Mouse (Mus musculus) central nervous system, embryonic 11.5 days (tissue): ENCODE measurements around the gene Tprn. TPM values are rescaled to one million over a fixed set of nuclear protein-coding genes. Genes with fewer than 3 reads are reported as not detected.

ENCODE experiments used
- polyA plus RNA-seq: library from polyadenylated mRNA; depleted of rRNA; stranded (reverse); fragments of >200 nt; gene quantifications from 2 replicates; pipeline ENCODE4 v1.2.3, GENCODE M21; 2012; rRNA removed

Tprn gene
- 4.1 and 4.2 TPM in 2 replicates for polyA plus RNA-seq

GRCm38 (mm10) chr2:25262291-25262767, at the start of gene Tprn:
TSS of gene Tprn (plus strand) at chr2:25262618.

DNA sequence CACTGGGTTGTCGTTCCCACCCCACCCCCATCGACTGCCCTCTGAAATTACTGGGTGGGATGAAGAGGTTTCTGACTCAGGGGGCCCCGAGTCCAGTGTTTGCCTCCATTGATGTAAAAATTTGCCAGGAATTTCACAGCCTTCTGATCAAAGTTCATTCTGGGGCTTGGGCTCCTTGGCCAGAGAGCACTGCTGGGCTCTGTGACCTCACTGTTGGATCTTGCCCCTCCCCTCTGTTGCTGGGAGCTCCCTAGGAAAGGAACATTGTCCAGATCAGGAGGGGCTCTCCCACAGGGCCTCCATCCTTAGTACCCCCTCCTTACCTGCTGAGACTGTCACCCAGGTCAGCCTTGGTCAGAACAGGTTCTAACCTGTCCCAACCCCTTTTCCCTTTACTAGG, 48.0 kb upstream of the Tprn start, which contains the start of gene Stpg3:
Stpg3 (minus strand) TSS at position 194 of the 400 bp plus-strand sequence.

DNA sequence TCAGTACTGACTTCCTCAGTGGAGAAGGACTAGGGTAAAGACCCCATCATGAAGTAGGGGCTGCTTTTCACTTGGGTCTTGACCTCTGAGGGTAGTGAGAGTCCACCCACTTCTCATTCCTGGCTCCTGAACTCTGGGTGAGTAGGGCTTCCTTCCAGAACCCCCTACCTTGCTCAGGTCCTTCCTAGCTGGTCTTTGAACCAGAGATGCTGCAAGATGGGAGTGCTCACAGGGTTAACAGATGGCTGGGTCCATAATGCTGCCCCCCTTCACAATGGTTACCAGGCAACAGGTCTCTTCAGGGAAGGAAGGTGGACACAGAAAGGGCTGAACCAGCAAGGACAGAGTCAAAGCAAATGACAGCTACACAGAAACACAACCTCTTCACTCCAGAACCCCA, 44.0 kb upstream of the Tprn start, which contains the start of gene Fam166a:
Fam166a (plus strand) TSS at position 301 of the 400 bp plus-strand sequence.

GRCm38 (mm10) chr2:25224492-25224765, 38.0 kb upstream of the Tprn start, which contains the start of gene Tubb4b:
TSS of gene Tubb4b (minus strand) at chr2:25224702.

DNA sequence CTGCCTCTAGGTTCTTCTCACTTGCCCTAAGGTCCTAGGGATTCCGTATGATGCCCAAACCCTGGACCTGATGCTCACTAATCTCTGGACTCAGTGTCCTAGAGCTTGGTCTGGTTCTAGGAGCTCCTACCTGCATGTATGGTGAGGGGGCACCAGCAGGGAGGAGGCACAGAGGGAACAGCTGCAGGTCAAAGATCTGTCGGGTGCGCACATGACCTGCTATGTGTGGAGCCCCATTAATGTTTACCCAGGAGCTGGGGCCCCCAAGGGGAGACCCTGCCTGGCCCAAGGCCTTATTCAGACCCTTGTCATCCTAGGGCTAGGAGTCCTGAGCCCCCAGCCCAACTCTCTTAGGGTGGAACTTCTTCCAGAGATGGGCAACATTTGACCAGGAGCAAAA, 28.4 kb upstream of the Tprn start, which contains the start of gene Slc34a3:
Slc34a3 (minus strand) TSS at position 315 of the 400 bp plus-strand sequence.

GRCm38 (mm10) chr2:25236614-25237013, 25.8 kb upstream of the Tprn start, which contains the start of gene Rnf224:
TSS of gene Rnf224 (minus strand) at chr2:25236787.

DNA sequence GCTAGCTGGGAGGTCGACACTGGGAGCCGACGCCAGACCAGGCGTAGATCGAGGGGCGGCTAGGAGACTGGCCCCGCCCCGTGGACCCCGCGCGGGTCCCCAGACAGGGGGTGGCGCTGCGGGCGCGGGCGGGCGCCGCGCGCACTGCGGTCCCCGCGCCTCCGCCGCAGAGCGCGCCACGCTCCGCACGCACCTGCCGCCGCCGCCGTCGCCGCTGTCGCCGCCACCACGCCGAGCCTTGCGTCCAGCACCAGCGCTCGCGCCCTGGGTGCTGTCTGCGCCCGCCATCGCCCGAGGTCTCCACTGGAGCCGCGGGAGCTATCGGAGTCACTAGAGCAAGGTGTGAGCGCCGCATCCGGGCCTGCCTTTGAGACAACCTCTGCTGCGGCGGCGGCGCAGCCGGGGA, 20.3 kb upstream of the Tprn start, which contains the start of the genes Rnf208 and Cysrt1:
Rnf208 (plus strand) TSS at position 155 of the 406 bp plus-strand sequence.
Cysrt1 (minus strand) TSS at position 352 of the 406 bp plus-strand sequence.

DNA sequence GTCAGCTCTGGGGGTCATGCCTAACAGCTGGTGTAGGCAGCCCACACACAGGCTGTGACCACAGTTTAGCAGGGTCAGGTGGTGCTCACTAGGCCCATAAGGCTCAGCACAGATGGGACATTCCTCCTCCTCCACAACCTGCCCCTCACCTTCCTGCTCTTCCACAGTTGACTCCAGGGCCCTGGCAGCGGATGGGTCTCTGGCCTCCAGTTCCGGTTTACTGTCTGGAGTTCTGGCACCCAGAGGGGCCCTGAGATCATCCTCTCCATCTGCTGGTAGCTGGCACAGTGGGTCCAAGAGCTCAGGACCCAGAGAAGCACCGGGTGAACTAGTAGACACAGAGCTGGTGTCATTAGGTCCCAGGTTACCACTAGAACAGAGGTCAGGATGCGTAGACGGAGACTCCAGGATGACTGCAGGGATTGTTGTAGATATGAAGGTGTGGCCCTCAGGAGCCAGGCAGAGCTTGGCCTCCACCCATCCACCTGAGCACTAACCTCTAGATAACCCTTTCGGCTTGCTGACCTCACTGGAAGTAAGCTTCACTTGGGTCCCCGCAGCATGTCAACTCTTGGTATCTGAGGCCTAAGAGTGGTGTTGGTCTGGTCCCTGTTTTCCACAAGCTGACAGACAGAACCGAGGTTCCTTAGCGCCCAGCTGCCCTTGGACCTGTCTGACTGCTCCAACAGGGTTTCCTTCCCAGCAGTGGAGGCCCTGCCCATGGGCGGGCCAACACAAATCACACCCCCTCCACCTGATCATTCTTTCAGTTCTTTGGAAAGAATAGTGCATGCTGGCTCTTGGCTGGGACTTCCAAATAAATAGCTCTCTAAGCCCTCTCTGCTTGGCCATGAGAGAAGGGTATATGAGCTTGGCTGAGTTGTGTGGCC, 16.0 kb upstream of the Tprn start, which contains the start of gene AL732309.1:
AL732309.1 (minus strand) TSS at position 681 of the 890 bp plus-strand sequence.

DNA sequence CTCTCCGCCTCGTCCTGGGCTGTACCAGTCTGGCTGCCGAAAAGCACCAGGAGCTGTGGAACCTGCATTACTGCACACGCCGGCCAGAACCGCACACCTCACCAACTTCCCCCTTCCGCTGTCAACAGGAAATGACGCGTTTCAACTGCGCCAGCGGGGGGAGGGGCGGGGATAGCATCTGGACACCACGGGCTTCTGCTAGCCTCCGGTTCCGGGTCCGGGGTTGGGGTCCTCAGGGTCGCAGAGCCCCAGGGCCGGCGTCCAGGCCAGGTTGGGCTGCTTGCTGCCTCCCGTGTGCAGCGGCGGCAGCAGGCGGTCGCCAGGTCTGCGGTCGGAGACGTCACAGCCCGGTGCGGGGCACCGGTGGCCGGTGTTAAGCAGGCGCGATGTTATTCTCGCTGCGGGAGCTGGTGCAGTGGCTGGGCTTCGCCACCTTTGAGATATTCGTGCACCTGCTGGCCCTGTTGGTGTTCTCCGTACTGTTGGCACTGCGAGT, 7.1 kb upstream of the Tprn start, which contains the start of gene Tmem203:
Tmem203 (plus strand) TSS at position 156 of the 496 bp plus-strand sequence.

DNA sequence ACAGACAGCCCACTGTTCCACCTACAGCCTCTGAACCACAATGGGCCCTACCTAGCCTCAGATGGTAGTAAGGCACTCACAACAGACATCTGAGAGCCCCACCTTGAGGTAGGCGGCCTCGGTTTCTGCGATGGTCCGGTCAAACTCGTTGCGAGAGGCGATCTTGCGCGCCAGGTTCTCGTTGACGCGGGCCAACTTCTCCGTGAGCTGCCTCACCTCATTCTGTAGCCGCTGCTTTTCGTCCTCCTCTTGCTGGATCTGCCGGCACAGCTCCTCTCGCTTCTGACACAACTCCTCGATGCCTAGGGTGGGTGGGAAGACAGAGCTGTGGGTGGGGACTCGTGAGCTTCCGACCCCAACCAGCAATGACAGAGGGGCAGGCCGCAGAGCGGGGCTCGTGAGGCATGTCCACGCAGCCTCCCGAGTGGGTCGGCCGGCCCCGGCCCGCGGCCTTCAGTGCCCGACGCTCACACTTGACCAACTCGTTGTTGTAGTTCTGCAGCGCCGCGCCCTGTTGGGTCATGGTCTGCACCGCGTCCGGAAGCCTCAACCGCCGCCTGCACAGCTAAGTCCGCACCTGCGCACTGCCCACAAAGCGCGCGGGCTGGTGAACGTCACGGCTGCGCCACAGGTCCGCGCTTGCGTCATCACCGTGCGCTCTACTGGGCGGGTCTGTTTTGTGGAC, 9.6 kb downstream of the Tprn start, which contains the start of the genes Ssna1 and Anapc2:
Ssna1 (minus strand) TSS at position 612 of the 685 bp plus-strand sequence.
Anapc2 (plus strand) TSS at position 652 of the 685 bp plus-strand sequence.

GRCm38 (mm10) chr2:25287927-25288649, 25.7 kb downstream of the Tprn start, which contains the start of gene Tmem210:
TSS of gene Tmem210 (plus strand) at chr2:25288145.

GRCm38 (mm10) chr2:25289651-25290050, 27.2 kb downstream of the Tprn start, which contains the start of gene Lrrc26:
TSS of gene Lrrc26 (plus strand) at chr2:25289915.

DNA sequence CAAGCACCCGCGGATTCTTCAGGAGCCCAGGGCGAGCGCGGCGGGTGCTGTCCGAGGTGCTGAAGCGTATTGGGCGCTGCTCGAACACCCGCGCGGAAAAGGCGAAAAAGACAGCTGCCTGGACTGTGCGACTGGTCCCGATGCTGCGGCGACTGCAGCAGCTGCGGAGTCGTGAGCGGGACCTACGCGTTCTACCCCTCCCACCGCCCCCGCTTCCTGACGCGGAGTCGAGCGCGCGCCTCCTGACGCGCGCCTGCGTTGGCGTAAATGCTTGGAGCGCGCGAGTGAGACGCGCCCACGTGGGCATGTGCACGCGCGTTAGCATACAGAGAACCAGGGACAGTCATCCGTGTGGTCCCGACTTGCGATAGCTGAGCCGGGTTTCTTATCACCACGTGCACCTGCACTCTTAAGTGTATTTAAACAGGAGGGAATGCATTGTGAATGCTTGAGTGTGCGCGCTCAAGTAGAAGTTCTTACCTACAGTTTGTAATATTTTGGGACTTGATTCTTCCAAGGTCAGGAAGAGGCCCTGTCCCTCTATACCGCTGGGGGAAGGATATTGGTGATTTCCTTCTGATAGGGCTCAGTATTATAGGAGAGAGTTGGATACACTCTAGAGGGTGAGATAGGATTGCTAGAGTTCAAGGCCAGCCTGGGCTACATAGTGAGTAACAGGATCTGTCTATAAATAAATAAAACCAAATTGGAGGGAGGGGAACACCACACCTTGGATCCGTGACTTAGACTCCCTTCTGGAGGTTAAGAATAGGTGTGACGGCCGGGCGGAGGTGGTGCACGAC, 56.8 kb downstream of the Tprn start, which contains the start of gene Grin1:
Grin1 (minus strand) TSS at position 217 of the 803 bp plus-strand sequence.

Other genes with a start within 250 kb of the Tprn start
- 88.4 and 93.5 TPM in 2 replicates for gene Nsmf, start 208.3 kb upstream of the Tprn start, polyA plus RNA-seq
- 0.06 and 0.11 TPM in 2 replicates for gene Entpd8, start 182.3 kb upstream of the Tprn start, polyA plus RNA-seq
- gene Noxa1, start 167.5 kb upstream of the Tprn start, polyA plus RNA-seq = 0.10 and 0.18 TPM in 2 replicates
- gene Nrarp, start 81.9 kb upstream of the Tprn start, polyA plus RNA-seq = 61.4 and 82.9 TPM in 2 replicates
- 1.9 and 2.3 TPM in 2 replicates for gene Tor4a, start 65.7 kb upstream of the Tprn start, polyA plus RNA-seq
- 76.7 and 116 TPM in 2 replicates for gene Nelfb, start 51.1 kb upstream of the Tprn start, polyA plus RNA-seq
- not detected in 2 replicates for gene Stpg3, start 48.0 kb upstream of the Tprn start, polyA plus RNA-seq
- 0.14 TPM in 1 of 2 replicates, not detected in the other for gene Fam166a, start 43.9 kb upstream of the Tprn start, polyA plus RNA-seq
- gene Tubb4b, start 37.9 kb upstream of the Tprn start, polyA plus RNA-seq = 438 and 534 TPM in 2 replicates
- 0.04 TPM in 1 of 2 replicates, not detected in the other for gene Slc34a3, start 28.3 kb upstream of the Tprn start, polyA plus RNA-seq
- 0.02 TPM in 1 of 2 replicates, not detected in the other for gene Rnf224, start 25.8 kb upstream of the Tprn start, polyA plus RNA-seq
- gene Rnf208, start 20.4 kb upstream of the Tprn start, polyA plus RNA-seq = 25.3 and 26.0 TPM in 2 replicates
- gene Cysrt1, start 20.2 kb upstream of the Tprn start, polyA plus RNA-seq = 0.16 TPM in 1 of 2 replicates, not detected in the other
- 8.1 and 14.5 TPM in 2 replicates for gene AL732309.1, start 15.8 kb upstream of the Tprn start, polyA plus RNA-seq
- 22.0 and 23.7 TPM in 2 replicates for gene Tmem203, start 7.2 kb upstream of the Tprn start, polyA plus RNA-seq
- gene Ssna1, start 9.8 kb downstream of the Tprn start, polyA plus RNA-seq = 131 and 133 TPM in 2 replicates
- 106 and 109 TPM in 2 replicates for gene Anapc2, start 9.9 kb downstream of the Tprn start, polyA plus RNA-seq
- gene Tmem210, start 25.5 kb downstream of the Tprn start, polyA plus RNA-seq = not detected in 2 replicates
- gene Lrrc26, start 27.3 kb downstream of the Tprn start, polyA plus RNA-seq = not detected in 2 replicates
- 1.6 and 2.0 TPM in 2 replicates for gene Grin1, start 56.6 kb downstream of the Tprn start, polyA plus RNA-seq
- 29.2 and 34.9 TPM in 2 replicates for gene Man1b1, start 69.7 kb downstream of the Tprn start, polyA plus RNA-seq
- 22.1 and 29.3 TPM in 2 replicates for gene Dpp7, start 93.7 kb downstream of the Tprn start, polyA plus RNA-seq
- 2.9 and 5.3 TPM in 2 replicates for gene Uap1l1, start 103.1 kb downstream of the Tprn start, polyA plus RNA-seq
- gene Sapcd2, start 109.7 kb downstream of the Tprn start, polyA plus RNA-seq = 64.9 and 72.9 TPM in 2 replicates
- 0.11 and 0.17 TPM in 2 replicates for gene Entpd2, start 133.3 kb downstream of the Tprn start, polyA plus RNA-seq
- gene Npdc1, start 136.7 kb downstream of the Tprn start, polyA plus RNA-seq = 146 and 170 TPM in 2 replicates
- 0.06 and 0.31 TPM in 2 replicates for gene Fut7, start 160.6 kb downstream of the Tprn start, polyA plus RNA-seq
- gene Abca2, start 166.1 kb downstream of the Tprn start, polyA plus RNA-seq = 15.7 and 15.9 TPM in 2 replicates
- gene Clic3, start 194.2 kb downstream of the Tprn start, polyA plus RNA-seq = 0.16 and 0.36 TPM in 2 replicates
- gene Paxx, start 198.5 kb downstream of the Tprn start, polyA plus RNA-seq = 23.7 and 35.7 TPM in 2 replicates
- gene Ptgds, start 207.4 kb downstream of the Tprn start, polyA plus RNA-seq = 0.34 and 0.41 TPM in 2 replicates
- not detected in 2 replicates for gene Lcn12, start 231.3 kb downstream of the Tprn start, polyA plus RNA-seq
- 27.8 and 30.7 TPM in 2 replicates for gene Fbxw5, start 238.1 kb downstream of the Tprn start, polyA plus RNA-seq
- gene C8g, start 239.1 kb downstream of the Tprn start, polyA plus RNA-seq = 3.8 and 4.0 TPM in 2 replicates